In the genomic region with DNA sequence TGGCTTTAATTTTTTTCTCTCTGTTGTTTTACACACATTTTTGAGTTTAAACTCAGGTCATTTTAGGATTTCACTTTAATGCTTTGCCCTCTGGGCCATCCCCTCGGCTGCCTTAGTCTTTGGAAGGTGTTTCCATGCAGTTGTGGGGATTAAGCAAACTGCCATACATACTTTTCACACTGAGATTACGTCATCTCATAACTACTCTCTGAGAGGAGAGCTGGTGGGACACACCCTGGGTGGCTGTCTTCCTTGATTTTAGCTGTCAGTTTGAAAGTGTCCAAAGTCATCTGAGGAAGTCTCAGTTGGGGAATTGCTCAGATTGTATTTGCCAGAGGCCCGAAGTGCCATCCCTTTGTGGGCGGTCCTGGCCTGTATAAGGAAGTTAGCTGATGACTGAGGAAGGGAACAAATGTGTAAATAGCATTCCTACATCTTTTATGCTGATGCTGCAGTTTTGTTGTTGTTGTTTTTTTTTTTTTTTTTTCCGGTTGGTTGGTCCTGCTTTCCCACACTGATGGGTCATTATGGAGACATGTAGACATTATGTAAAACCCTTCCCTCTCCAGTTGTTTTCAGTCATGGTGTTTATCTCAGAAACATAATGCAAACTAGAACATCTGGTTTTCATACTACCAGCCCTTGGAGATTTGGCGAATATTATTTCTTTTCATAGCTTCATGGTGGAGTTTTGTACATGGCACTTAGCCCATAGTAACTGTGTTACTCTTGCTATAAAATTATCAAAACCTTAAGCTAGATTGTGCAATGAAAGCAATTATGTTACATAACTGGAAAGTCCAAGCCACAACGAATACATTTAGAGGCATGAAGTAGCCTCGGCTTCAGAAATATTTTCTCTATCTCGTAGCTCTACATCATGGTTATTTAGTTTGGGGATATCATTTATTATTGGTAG, we compare ENCODE assay signal across 25 mouse cellular contexts. TPM values are rescaled to one million over a fixed set of nuclear protein-coding genes. Genes with fewer than 3 reads are reported as not detected.
"Had no signal": no experiment of that assay in that cellular context is flagged by ENCODE, and none has a peak within 500 bp of the region (broad histone marks: within the 10 kb centered on the region; RNA-seq: fewer than 3 reads in every experiment).

No protein-coding gene starts in this region.

- H3K9ac ChIP-seq: kidney, embryonic 15.5 days; limb, embryonic 15.5 days; liver, embryonic 14.5 days; liver, postnatal 0 days; lung, embryonic 14.5 days; midbrain, embryonic 12.5 days; midbrain, embryonic 15.5 days; neural tube, embryonic 13.5 days; stomach, embryonic 15.5 days had no signal

- DNase-seq: kidney, adult 8-10 months; kidney, postnatal 10 days; kidney, postnatal 36 days; layer of hippocampus, postnatal 36 days; left cerebral cortex, postnatal 4 days; liver, postnatal 0 days; lung, embryonic 14.5 days; right cerebral cortex, adult 18-20 months; right cerebral cortex, postnatal 14 days; right cerebral cortex, postnatal 4 days; thymus, postnatal 25 days had no signal

- H3K4me2 ChIP-seq: kidney, embryonic 15.5 days; limb, embryonic 15.5 days; liver, embryonic 11.5 days; lung, embryonic 14.5 days; midbrain, embryonic 12.5 days; midbrain, embryonic 15.5 days; neural tube, embryonic 13.5 days; stomach, embryonic 15.5 days had no signal

- H3K4me3 ChIP-seq: kidney, embryonic 15.5 days; limb, embryonic 15.5 days; midbrain, embryonic 12.5 days; midbrain, embryonic 15.5 days; myocyte; neural tube, embryonic 13.5 days; stomach, embryonic 15.5 days had no signal

- H3K9me3 ChIP-seq: kidney, embryonic 15.5 days; limb, embryonic 15.5 days; midbrain, embryonic 12.5 days; midbrain, embryonic 15.5 days; neural tube, embryonic 13.5 days; stomach, embryonic 15.5 days had no signal

- H3K27me3 ChIP-seq: kidney, embryonic 15.5 days; limb, embryonic 15.5 days; midbrain, embryonic 12.5 days; midbrain, embryonic 15.5 days; neural tube, embryonic 13.5 days; stomach, embryonic 15.5 days had no signal

- H3K27ac ChIP-seq: kidney, embryonic 15.5 days; limb, embryonic 15.5 days; liver, embryonic 14.5 days; macrophage; midbrain, embryonic 12.5 days; midbrain, embryonic 15.5 days; neural tube, embryonic 13.5 days; stomach, embryonic 15.5 days had no signal

- ATAC-seq: liver, postnatal 0 days; lung, postnatal 0 days; midbrain, embryonic 15.5 days had no signal

- H3K36me3 ChIP-seq: kidney, embryonic 15.5 days; limb, embryonic 15.5 days; midbrain, embryonic 12.5 days; midbrain, embryonic 15.5 days; neural tube, embryonic 13.5 days; stomach, embryonic 15.5 days had no signal

- H3K4me1 ChIP-seq: kidney, embryonic 15.5 days; limb, embryonic 15.5 days; midbrain, embryonic 12.5 days; midbrain, embryonic 15.5 days; neural tube, embryonic 13.5 days; stomach, embryonic 15.5 days had no signal

RNA-seq across cellular contexts. Expression of a gene that starts 28.0 kb away (rescaled TPM):
- total RNA-seq: megakaryocyte, adult 5-6 weeks; monocyte, adult 5-6 weeks; neutrophil, adult 5-6 weeks had no signal
- polyA plus RNA-seq: macrophage had no signal
